In genomic region chr1:193272916-193273601, GRCm38 (mm10) we compare ENCODE assay signal across 8 mouse cellular contexts. TPM values are rescaled to one million over a fixed set of nuclear protein-coding genes. Genes with fewer than 3 reads are reported as not detected.
A peak's percentile ranks its signal among the peaks of the same experiment; 100 is the strongest.
DNase-seq lines count a peak whose midpoint lies in the region; ATAC-seq lines count a peak whose summit lies in the region.

Gene G0s2, minus strand, starts transcription at chr1:193273217.

- no peaks in the 10 kb centered on the region for H3K4me1 ChIP-seq in embryonic facial prominence, embryonic 11.5 days (ENCODE audit: control insufficient read depth, insufficient read depth, low read length)
- H3K4me1 ChIP-seq in intestine, embryonic 16.5 days (ENCODE audit: control insufficient read depth, insufficient read depth, low read length): peaks cover 11% of the 10 kb centered on the region; the same call in 1 of the 2 replicates

- WGBS in embryonic facial prominence, embryonic 11.5 days: 2% methylated on average over 22 of the region's 23 CpGs
- WGBS in intestine, embryonic 16.5 days: under 1% methylated on average over 20 of the region's 23 CpGs

- H3K9ac ChIP-seq in embryonic facial prominence, embryonic 11.5 days (replicated peaks; ENCODE audit: low read length): peak within 1 kb of the TSS; percentile 69
- peak within 1 kb of the TSS; percentile 72 for H3K9ac ChIP-seq in intestine, embryonic 16.5 days (ENCODE audit: low read depth, low read length)

- H3K27ac ChIP-seq in embryonic facial prominence, embryonic 11.5 days (replicated peaks; ENCODE audit: low read depth, low read length): no peak within 1 kb of the TSS; the same call in 1 of the 2 replicates
- peak within 1 kb of the TSS; percentile 77 for H3K27ac ChIP-seq in intestine, embryonic 16.5 days (ENCODE audit: low read length)

- H3K27me3 ChIP-seq in embryonic facial prominence, embryonic 11.5 days (ENCODE audit: control insufficient read depth, insufficient read depth, low read length): no peaks in the 10 kb centered on the region
- no peaks in the 10 kb centered on the region for H3K27me3 ChIP-seq in intestine, embryonic 16.5 days (replicated peaks; ENCODE audit: control insufficient read depth, insufficient read depth, low read length)

- DNase-seq in adrenal gland, postnatal 10 days: peak; percentile 92
- peak; percentile 67 for DNase-seq in embryonic facial prominence, embryonic 11.5 days (ENCODE audit: low spot score)
- peak; percentile 52 to 54 for DNase-seq in left cerebral cortex, postnatal 14 days (ENCODE audit: low spot score in 2 of 2)
- peak; percentile 46 for DNase-seq in right cerebral cortex, postnatal 14 days
- DNase-seq in c-Kit-positive CD71-positive TER-119-positive erythroid progenitor cells, embryonic 14.5 days (ENCODE audit: low spot score): no peak

- ATAC-seq in embryonic facial prominence, embryonic 11.5 days (replicated peaks; ENCODE audit: insufficient number of reproducible peaks, low FRiP score, low TSS enrichment, low read depth): peak; percentile 78
- peak; percentile 57 for ATAC-seq in granulocyte monocyte progenitor cell, adult 5-6 weeks (replicated peaks; ENCODE audit: poor library complexity, severe bottlenecking)
- peak; percentile 91 for ATAC-seq in intestine, embryonic 16.5 days
- peak; percentile 65 for ATAC-seq in megakaryocyte progenitor cell, adult 5-6 weeks (replicated peaks; ENCODE audit: poor library complexity)

- H3K36me3 ChIP-seq in embryonic facial prominence, embryonic 11.5 days (replicated peaks; ENCODE audit: control insufficient read depth, insufficient read depth, low read depth, low read length): no peaks in the 10 kb centered on the region
- no peaks in the 10 kb centered on the region for H3K36me3 ChIP-seq in intestine, embryonic 16.5 days (ENCODE audit: control insufficient read depth, insufficient read depth, low read length)

- peak within 1 kb of the TSS; percentile 80 for H3K4me2 ChIP-seq in embryonic facial prominence, embryonic 11.5 days (ENCODE audit: low read depth, low read length)
- peak within 1 kb of the TSS; percentile 77 for H3K4me2 ChIP-seq in intestine, embryonic 16.5 days (ENCODE audit: low read depth, low read length)

- H3K4me3 ChIP-seq in embryonic facial prominence, embryonic 11.5 days (ENCODE audit: low read depth, low read length): peak within 1 kb of the TSS; percentile 42
- peak within 1 kb of the TSS; percentile 48 for H3K4me3 ChIP-seq in intestine, embryonic 16.5 days (ENCODE audit: low read length)

- intact Hi-C loops in left cerebral cortex, postnatal 14 days (cut with DNase I): loop anchor here (5.0 kb wide), 1 partner anchor 44 kb away; no protein-coding TSS in a partner anchor

- no peaks in the 10 kb centered on the region for H3K9me3 ChIP-seq in embryonic facial prominence, embryonic 11.5 days (replicated peaks; ENCODE audit: control insufficient read depth, low read length)
- no peaks in the 10 kb centered on the region for H3K9me3 ChIP-seq in intestine, embryonic 16.5 days (ENCODE audit: control insufficient read depth, low read length)

RNA-seq across cellular contexts. Expression of gene G0s2, which starts in this region (rescaled TPM):
- total RNA-seq in adrenal gland, postnatal 10 days (2021): 100 to 1,000 TPM; 138 to 255 TPM
- 8.7 and 8.9 TPM in 2 replicates for polyA plus RNA-seq in embryonic facial prominence, embryonic 11.5 days (2014; fragmentation: Nextera tagmentation; extraction: Ambion mirVana)
- 1.8 and 2.3 TPM in 2 replicates for total RNA-seq in granulocyte monocyte progenitor cell, adult 5-6 weeks (2014; fragmentation: Nextera tagmentation)
- 7.5 and 20.4 TPM in 2 replicates for total RNA-seq in granulocyte monocyte progenitor cell, adult 5-6 weeks (2017)
- 20.0 and 25.1 TPM in 2 replicates for polyA plus RNA-seq in intestine, embryonic 16.5 days (2015; fragmentation: Nextera tagmentation; extraction: Ambion mirVana)
- 1 to 10 TPM; 4.9 to 6.5 TPM for total RNA-seq in left cerebral cortex, postnatal 14 days (2021)
- 9.3 and 11.9 TPM in 2 replicates for total RNA-seq in megakaryocyte progenitor cell, adult 5-6 weeks (2015)
- 14.2 and 27.8 TPM in 2 replicates for total RNA-seq in megakaryocyte progenitor cell, adult 5-6 weeks (2017)

Comparison
In these comparisons a context has a peak if more than half of its experiments do, and no peak if none do; other contexts are left out.
1. RNA of gene G0s2 (total RNA-seq): 138 to 255 TPM in adrenal gland, postnatal 10 days; 9.3 to 27.8 TPM in megakaryocyte progenitor cell, adult 5-6 weeks, 1.8 to 20.4 TPM in granulocyte monocyte progenitor cell, adult 5-6 weeks and 4.9 to 6.5 TPM in left cerebral cortex, postnatal 14 days; every median in the first group is over 4 times any median in the second.
2. Peak in every context shown above with its lines, with median percentiles within 50 percentile points of each other: ATAC-seq.